Mouse (Mus musculus): ENCODE measurements around the gene Susd3. TPM values are rescaled to one million over a fixed set of nuclear protein-coding genes. Genes with fewer than 3 reads are reported as not detected.

Gene Susd3
- total RNA-seq, 2 experiments from 2014 or later, result 0.47 to 1.0 TPM

DNA sequence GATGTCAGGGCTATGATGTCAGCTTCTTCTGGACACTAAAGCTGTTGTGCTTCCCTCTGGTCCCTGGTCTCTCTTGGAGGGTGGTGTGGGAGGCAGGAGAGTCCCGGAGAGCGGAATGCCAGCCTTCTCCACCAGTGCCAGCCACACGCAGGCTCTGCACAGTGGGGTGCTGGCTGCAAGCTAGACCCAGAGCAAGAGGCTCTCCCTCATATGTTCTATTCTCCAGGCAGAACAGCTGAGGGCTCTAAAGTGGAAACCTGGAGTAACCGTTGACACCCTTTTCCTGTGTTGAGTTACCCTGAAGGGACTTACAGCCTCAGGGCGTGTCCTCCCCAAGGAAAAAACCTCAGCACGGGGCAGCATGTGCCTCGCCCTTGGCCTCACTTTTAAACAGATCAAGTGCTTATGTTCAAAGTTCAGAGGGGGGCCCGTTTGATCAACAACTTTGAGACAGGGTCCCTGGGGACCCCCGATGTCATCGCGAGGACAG lies 61.7 kb downstream of the Susd3 start:
- no peak for DNase-seq

DNA sequence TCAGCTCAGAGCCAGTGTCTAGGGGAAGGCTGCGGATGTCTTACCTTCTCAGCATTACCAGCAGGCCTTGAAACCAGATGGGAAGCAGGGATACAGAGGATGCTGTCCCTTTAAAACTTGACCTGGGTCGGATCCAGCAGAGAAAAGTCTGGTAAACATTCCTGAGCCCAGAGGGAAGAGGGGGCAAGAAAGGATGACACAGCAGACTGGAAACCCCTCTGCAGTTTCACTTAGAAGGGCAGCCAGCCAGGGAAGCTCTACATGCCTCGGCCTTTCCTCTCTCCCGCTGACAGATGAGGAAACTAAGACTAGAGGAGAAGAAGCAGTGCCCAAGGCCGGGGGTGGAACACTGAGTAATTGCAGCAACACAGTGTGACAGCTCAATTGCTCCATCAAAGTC lies 64.9 kb downstream of the Susd3 start:
- DNase-seq, result no peak

DNA sequence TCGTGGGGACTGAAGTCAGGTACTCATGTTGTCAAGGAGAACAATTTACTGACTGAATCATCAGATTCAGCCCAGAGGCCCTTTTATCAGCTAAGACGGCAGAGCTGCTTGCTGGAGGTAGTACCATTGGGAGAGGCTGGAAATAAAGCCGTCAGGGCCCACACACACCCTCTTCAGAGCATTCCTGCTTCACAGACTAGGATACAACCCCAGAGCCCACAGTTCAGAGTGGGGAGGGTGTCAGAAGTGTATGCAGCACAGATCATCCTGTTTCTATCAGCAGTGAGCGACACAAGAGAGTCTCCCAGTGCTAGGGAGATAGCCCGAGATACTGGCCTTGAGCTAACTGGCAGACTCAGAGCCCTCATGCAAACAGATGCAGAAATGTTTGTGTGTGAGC lies 65.3 kb downstream of the Susd3 start:
- DNase-seq, result no peak

DNA sequence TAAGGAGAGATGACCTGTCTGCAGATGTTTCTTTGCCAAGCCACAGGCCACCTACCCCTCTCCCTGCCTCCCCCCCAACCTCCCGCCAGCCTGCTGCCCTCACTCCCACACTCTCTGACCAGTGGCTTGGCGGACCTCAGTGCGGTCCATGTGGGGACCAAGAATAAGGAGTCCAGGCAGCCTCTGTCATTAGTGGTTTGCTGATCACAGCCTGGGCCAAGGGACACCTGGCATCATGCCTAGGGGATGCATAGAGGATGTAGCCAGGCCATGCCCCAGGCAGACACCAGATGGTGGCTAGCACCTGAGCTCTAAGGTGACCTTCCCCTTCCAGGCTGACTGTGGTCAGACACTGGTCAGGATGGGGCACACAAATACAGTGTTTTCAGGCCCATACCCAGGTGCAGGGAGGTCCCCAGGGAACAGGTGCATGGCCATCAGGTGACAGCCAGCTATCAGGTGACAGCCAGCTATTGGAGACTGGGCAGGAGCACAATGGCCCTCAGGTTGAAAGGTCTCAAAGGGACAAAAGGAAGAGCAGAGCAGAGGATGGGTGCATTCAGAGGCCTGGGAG lies 67.0 kb downstream of the Susd3 start:
- DNase-seq, result no peak

GRCm38 (mm10) chr13:49180691-49181090 lies 67.8 kb downstream of the Susd3 start:
- no peak for DNase-seq

Other genes with a start within 250 kb of the Susd3 start
- gene Wnk2, start 100.7 kb downstream of the Susd3 start, total RNA-seq (2021), result 10 to 100 TPM; 55.7 to 60.7 TPM
- 10 to 100 TPM; 15.0 to 16.2 TPM for gene Ninj1, start 61.2 kb downstream of the Susd3 start, total RNA-seq (2021)
- gene Card19, start 32.7 kb downstream of the Susd3 start, total RNA-seq (2021), result 10 to 100 TPM; 49.9 to 62.0 TPM
- gene Fgd3, start 71.6 kb upstream of the Susd3 start, total RNA-seq (2021), result 1 to 10 TPM in 1 of 2 experiments, under 1 TPM in 1; 0.66 to 1.9 TPM
- 10 to 100 TPM; 21.5 to 25.5 TPM for gene Bicd2, start 92.9 kb upstream of the Susd3 start, total RNA-seq (2021)
- 1 to 10 TPM; 5.7 to 6.3 TPM for gene Ippk, start 172.5 kb upstream of the Susd3 start, total RNA-seq (2021)
- gene Tes3-ps, start 244.6 kb upstream of the Susd3 start, total RNA-seq (2021), result 1 to 10 TPM; 1.4 to 1.5 TPM

Data from gastrocnemius, postnatal 10 days (tissue).